Mouse (Mus musculus): ENCODE results near the gene Tbkbp1. TPM values are rescaled to one million over a fixed set of nuclear protein-coding genes. Genes with fewer than 3 reads are reported as not detected.

Tbkbp1 gene
- 0.21 to 0.80 TPM (median 0.46 TPM) in 4 replicates for total RNA-seq (2023; ENCODE audit: inconsistent age)

DNA sequence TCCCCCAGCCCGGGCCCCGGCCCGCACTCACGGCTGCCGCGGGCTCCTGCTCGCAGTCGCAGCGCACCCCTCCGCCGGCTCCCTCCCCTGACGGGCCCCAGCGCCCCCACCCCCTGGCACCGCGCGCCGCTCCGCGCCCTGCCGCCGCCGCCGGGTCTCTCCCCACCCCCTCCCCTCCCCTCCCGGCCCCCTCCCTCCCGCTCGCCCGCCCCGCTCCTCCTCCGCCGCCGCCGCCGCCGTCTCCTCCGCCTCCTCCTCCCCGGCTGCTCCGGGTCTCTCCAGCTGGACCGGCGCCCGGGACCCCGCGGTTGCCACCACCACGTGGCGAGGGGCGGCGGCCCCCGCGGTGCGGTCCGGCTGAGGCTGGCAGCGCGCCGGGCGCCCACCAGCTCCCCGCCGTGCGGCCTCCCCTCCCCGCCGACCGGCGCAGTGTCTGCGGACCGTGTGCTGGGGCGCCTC lies at the start of gene Tbkbp1:
Gene Tbkbp1 (minus strand): TSS at position 153 of the 459 bp plus-strand sequence.

DNA sequence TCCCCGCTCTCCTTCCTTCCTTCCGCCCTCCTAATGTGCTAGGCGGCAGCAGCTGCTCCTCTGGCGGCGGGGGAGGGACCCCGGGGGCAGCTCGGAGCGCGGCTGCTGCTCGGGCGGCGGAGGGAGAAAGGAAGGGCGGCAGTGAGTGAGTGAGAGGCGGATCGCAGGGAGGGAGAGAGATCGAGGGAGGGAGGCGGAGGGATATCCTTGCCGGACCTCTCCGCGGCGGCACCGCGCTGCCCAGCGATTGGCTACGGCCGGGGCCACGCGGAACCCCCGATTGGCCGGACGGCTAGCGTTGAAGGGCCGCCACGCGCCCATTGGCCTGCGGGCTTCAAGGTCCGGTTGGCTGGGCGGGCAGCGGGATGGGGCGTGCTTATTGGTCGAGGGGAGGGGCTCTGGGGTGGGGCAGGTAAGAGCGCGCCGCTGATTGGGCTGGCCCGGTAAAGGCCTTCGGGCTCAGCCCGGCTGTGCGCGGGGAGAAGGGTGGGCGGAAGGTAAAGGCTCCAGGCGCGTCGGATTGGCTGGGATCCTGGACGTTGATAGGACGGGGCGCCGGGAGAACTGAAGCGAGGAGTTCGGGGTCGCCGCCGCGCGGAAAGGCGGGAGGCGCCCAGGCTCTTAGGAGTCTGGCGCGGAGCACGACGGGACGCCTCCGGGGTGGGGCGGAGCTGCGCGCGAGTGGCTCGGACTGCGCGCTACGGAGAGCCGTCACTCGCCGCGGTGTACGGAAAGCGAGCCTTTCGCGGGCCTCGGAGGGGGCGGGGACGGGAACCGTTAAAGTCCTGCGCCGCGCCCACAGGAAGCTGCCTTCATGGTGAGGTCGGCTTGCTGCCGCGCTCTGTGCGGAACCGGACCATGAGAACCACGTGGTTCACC lies 36.7 kb upstream of the Tbkbp1 start, which contains the start of gene Kpnb1:
Gene Kpnb1 (minus strand): TSS at position 118 of the 879 bp plus-strand sequence.

DNA sequence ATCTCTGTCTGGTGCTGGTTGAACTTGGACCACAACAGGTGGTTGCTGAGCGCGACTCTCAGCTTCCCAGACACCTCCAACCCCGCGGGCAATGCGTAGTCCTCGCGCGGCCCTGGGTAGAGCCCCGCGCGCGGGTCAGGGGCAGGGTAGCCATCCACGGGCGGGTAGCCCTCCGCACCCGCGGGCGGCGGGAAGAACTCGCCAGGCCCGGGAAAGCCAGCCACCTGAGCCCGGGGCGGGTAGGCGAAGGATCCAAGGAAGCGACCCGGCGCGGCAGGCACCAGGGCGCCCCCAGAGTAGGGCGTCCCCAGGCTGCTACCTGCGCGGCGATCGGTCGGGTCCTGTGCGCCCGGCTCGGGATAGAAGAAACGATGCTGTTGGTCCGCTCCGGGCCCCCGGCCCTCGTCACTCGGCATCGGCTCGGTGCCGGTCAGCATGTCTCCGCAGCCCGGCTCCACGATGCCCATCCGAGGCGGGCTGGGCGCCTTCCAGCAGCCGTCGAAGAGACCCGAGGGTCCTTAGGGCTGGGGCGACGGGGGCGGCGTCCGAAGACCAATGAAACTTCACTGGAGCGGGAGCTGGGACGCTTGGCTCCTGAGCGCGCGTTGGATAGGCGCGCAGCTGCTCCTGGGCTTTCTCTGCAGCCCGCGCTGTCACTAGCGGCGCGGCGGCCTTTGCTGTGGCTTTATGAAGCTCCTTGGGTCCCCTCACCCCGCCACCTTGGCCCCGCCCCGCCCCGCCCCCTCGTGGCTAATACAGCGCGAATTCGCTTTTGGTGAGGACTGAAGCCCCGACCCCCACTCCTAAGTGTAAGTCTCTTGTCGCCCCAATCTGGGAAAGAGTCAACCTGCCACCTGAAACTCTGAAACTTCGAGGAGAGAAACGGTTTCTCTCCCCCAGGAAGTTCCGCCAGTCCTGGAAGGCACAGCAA lies 36.4 kb downstream of the Tbkbp1 start, which contains the start of gene Tbx21:
Gene Tbx21 (minus strand): TSS at position 661 of the 931 bp plus-strand sequence.

Other genes starting within 250 kb of the Tbkbp1 start
- gene Cdk5rap3, start 235.0 kb downstream of the Tbkbp1 start, total RNA-seq (2023; ENCODE audit: inconsistent age) = 48.1 to 63.0 TPM (median 53.9 TPM) in 4 replicates
- not detected in 4 replicates for gene Prr15l, start 223.4 kb downstream of the Tbkbp1 start, total RNA-seq (2023; ENCODE audit: inconsistent age)
- gene Pnpo, start 207.5 kb downstream of the Tbkbp1 start, total RNA-seq (2023; ENCODE audit: inconsistent age) = 21.5 to 29.9 TPM (median 23.7 TPM) in 4 replicates
- gene Sp2, start 168.5 kb downstream of the Tbkbp1 start, total RNA-seq (2023; ENCODE audit: inconsistent age) = 43.7 to 53.4 TPM (median 53.2 TPM) in 4 replicates
- 0.24 TPM in 1 of 4 replicates, not detected in the others for gene Sp6, start 138.1 kb downstream of the Tbkbp1 start, total RNA-seq (2023; ENCODE audit: inconsistent age)
- gene Scrn2, start 121.6 kb downstream of the Tbkbp1 start, total RNA-seq (2023; ENCODE audit: inconsistent age) = 5.8 to 7.2 TPM (median 6.7 TPM) in 4 replicates
- not detected in 4 replicates for gene Lrrc46, start 110.1 kb downstream of the Tbkbp1 start, total RNA-seq (2023; ENCODE audit: inconsistent age)
- gene Mrpl10, start 109.9 kb downstream of the Tbkbp1 start, total RNA-seq (2023; ENCODE audit: inconsistent age) = 43.6 to 48.2 TPM (median 47.6 TPM) in 4 replicates
- 34.6 to 39.9 TPM (median 36.1 TPM) in 4 replicates for gene Osbpl7, start 100.9 kb downstream of the Tbkbp1 start, total RNA-seq (2023; ENCODE audit: inconsistent age)
- 1.3 to 2.6 TPM (median 2.4 TPM) in 4 replicates for gene Tbx21, start 36.2 kb downstream of the Tbkbp1 start, total RNA-seq (2023; ENCODE audit: inconsistent age)
- gene Kpnb1, start 36.4 kb upstream of the Tbkbp1 start, total RNA-seq (2023; ENCODE audit: inconsistent age) = 136 to 148 TPM (median 143 TPM) in 4 replicates
- 57.4 to 66.8 TPM (median 64.3 TPM) in 4 replicates for gene Npepps, start 129.1 kb upstream of the Tbkbp1 start, total RNA-seq (2023; ENCODE audit: inconsistent age)
- 16.9 to 21.1 TPM (median 20.3 TPM) in 4 replicates for gene Mrpl45, start 164.2 kb upstream of the Tbkbp1 start, total RNA-seq (2023; ENCODE audit: inconsistent age)
- gene Gpr179, start 200.6 kb upstream of the Tbkbp1 start, total RNA-seq (2023; ENCODE audit: inconsistent age) = 0.16 TPM in 1 of 4 replicates, not detected in the others
- 20.2 to 25.4 TPM (median 21.1 TPM) in 4 replicates for gene Socs7, start 211.1 kb upstream of the Tbkbp1 start, total RNA-seq (2023; ENCODE audit: inconsistent age)

Data from B cell, adult (primary cell).